Mouse (Mus musculus) embryo, embryonic 11 days (tissue): ENCODE data around the gene Amt.

Source experiments
- DNase-seq: peaks from one replicate; pipeline ENCODE4 v3.0.0-alpha.2; 2015

The Amt gene

DNA sequence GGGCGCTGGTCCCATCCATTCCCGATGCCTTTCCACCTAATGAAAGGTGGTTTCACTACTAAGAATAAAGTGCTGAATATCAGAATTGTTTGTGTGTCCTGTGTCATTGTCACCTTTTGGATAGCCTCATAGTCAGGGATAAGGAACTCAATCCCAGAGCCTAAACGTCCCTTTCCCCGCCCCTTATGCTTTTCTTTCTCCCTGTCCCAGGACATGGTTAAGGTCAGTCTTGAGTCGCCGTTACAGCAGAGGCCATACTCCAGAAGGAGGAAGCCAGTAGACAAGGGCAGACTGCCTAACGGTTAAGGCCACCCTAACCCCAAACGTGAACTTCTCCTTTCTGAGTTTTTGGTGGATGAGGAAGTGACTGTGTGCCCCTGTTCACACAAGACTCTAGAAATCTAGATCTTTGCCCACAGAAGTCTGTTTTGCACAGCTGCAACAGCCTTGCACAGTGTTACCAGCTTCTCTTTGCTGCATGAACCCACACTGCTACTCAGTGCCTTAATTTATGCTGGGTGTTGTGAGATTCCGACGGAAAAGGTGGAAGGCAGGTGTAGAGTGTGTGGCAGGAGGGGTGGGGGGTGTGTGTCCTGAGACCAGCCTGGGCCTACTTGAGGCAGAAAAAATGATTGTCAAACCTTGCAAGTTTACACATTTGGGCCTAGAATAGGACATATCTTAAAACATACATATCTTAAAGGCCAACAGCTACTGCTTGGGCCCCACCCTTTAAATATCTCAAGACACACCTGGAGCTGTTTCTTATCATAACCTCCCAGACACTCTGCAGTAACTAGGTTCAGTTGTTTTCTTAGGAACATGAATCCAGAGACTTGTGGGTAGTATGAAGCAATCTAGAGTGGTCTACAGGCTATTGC, 43.8 kb downstream of the Amt start:
- DNase-seq = no peak

DNA sequence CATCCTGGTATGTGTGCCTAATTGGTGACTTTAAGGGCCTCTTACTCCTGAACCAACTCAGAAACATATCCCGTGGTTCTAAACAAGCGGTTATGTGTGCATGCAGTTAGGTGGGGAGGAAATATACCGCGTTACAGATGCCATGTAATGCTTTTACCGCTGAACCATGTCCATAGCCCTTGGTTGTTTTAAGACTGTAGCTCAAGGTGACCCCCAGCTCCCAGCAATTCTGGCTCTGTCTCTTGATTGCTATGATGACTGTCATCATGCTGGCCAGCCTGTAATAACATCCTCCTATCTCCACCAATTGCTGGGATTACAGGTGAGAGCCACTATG, 44.5 kb downstream of the Amt start:
- no peak for DNase-seq

DNA sequence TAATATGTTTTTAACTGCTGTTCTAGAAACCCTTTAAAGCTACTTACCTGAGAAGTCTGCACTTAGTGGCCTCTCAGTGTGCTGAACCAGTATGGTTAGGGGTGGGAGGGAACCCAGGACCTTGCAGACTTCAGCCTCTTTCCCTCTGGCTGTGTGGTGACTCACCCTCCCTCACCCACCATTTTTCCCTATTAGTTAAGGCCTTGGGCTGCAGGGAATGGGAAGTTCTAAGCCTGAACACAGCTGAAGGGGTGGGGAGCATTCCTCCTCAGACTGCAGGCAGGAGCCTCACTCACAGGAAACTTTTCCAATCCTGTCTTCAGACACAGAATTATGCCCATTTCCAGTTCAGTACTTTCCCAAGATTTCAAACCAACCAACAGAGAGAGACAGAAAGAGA, 45.1 kb downstream of the Amt start:
- no peak for DNase-seq

DNA sequence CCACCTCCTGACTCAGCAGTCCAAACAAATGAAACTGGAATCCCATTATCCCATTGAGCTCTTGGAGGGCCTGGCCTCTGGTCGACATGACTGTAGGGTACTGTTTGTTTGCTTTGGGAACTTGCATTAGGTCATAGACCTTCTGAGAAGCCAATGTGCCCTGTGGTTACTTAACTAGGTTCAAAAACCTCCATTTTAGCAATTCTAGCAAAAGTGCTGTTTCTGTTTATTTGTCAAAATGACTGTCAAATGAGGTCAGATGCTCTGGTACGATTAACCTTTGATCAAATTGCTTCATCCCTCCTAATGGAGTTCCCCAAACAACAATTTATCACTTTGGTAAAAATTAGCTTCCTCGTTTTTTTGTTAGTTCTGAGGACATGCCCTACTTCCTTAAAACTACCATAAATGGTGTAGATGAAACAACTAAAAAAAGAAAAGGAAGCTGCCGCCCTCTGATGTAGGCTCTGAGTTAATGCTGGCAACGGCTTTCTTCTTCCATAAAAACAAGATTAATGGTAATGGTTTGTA, 45.7 kb downstream of the Amt start:
- no peak for DNase-seq

DNA sequence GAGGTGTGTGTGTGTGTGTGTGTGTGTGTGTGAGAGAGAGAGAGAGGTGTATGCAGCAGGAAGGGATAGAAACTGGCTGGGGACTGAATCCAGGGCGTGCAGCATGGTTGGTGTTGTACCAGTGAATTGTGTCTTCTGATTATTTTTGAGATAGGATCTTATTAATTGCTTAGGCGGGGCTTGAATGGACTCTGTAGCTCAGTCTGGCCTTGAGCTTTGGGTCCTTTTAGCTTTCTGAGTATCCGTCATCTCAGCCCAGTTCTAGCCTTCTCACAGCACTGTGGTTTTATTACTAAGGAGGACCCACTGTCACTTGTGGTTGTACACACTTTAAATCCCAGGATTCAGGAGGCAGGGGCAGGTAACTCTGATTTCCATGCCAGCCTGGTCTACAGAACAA, 46.7 kb downstream of the Amt start:
- DNase-seq = no peak

DNA sequence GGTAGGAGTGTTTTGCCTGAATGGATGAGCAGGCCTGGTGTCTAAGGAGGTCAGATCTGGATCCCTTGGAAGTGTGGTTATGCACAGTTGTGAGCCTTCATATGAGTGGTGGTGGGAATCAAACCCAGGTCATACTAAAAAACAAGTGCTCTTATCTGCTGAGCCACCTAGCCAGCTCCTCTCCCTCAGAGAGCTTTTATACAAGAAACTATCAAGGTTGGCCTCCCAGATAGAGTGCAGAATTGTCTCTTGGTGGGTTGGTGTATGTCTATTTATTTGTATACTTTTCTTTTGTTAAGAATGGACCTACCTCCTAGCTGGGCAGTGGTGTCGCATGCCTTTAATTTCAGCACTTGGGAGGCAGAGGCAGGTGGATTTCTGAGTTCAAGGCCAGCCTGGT, 47.2 kb downstream of the Amt start:
- DNase-seq = no peak

DNA sequence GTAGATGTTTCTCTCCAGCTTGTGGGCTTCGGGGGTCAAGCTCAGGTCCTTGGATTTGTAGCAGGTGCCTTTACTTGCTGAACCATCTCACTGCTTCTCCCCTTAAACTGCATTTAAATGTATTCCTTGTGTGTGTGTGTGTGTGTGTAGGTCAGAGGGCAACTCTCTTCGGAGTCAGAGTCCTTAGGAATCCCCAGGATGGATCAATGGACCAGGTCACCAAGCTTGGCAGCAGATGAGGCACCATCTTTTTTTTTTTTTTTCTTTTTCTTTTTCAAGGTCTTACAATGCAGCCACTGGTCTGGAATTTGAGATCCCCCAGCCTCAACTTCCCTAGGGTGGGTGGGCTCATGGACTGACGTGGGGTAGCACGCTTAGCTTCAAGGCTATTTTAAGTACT, 47.8 kb downstream of the Amt start:
- DNase-seq = no peak

DNA sequence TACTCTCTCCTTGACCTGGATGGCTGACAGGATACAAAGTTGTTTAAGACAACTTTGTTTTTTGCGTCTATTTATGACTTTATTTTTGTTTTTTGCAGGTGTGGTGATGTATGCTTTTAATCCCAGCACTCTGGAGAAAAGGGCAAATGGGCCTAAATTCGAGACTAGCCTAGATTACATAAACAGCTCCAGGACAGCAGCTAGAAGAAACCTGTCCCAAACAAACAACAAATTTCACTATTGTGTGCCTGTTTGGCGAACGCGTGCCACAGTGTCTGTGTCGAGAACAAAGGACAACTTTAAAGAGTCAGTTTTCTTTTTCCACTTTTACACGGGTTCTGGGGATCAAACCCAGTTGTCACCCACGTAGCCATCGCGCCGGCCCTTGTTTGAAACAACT, 50.4 kb downstream of the Amt start:
- no peak for DNase-seq

DNA sequence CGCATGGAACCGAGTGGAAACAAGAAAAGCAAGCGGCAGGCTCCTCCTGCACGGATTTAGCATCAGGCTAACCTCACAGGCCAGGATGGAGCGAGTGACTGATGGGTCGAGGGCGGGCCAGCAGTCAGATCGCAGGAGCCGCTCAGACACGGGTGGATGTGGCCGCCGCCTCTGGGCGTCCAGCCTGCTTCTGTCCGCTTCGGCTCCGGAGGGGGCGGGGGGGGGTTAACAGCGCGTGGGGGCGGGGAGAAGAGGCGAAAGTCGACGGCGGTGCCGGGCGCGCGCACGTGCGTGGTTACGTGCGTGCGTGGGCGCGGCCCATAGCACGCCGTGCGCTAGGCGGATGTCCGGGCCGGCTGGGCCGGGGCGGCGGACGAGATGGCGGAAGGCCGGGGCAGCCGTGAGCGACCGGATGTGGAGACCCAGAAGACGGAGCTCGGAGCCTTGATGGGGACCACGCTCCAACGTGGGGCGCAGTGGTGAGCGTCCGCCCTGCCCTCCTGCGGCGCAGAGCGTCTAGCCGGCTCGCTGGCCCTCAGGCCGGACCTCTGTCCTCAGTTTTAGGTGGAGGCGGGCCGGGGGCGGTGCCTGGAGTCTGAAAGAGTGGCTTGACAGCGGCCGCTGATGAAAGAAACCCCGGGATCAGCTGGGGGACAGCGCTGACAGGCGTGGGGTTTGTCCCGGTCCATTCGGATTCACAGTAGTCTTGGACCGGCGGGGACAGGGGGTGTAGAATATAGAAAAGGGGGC, 51.1 kb downstream of the Amt start, which contains the start of gene Usp4:
Usp4 (plus strand) TSS at position 314 of the 750 bp plus-strand sequence.
- DNase-seq = peak; percentile 98

DNA sequence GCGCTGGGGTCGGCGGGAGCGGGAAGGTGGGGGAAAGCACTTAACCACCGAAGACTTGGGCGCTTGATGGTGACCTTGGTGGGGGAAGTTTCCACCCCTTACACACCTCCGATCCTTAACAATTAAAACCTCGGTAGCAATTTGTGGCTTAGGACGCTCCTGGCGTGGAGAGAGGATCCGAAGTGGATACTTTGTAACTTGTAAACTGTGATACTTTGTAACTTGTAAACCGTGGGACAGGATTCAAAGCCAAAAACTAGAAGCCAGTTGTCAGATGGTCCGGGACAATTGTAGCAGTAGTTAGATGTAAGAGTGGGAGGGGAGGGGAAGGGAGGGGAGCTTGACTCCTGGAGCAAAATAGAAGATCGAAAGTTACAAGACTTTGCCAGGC, 51.6 kb downstream of the Amt start:
- DNase-seq = no peak

DNA sequence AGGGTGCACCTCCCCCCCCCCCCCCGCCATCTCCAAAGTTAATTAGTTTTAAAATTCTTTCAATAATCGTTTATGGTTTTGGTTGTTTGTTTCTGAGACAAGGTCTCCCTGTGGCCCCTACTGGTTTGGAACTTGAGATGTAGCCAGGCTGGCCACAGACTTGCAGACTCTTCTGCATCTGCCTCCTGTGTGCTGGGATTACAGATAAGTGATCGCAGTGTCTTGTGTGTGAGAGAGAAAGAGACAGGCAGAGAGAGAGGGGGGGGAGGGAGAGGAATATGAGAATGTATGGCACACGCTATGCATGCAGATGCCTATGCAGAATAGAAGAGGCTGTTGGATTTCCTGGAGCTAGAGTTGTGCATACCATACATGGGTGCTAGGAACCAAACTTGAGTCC, 53.1 kb downstream of the Amt start:
- DNase-seq = no peak
